Mouse (Mus musculus) yolk sac, embryonic 10.5 days (tissue): ENCODE results near the gene Ankrd23.
"Not testable (repeated sequence)": the region's sequence is repeated elsewhere in the genome, so short reads cannot be mapped to it uniquely, and the experiment has no call there.

Experiments
- DNase-seq: peaks from one replicate; pipeline ENCODE4 v3.0.0-alpha.2; 2017; ENCODE audit warnings: low spot score

Ankrd23 gene

DNA sequence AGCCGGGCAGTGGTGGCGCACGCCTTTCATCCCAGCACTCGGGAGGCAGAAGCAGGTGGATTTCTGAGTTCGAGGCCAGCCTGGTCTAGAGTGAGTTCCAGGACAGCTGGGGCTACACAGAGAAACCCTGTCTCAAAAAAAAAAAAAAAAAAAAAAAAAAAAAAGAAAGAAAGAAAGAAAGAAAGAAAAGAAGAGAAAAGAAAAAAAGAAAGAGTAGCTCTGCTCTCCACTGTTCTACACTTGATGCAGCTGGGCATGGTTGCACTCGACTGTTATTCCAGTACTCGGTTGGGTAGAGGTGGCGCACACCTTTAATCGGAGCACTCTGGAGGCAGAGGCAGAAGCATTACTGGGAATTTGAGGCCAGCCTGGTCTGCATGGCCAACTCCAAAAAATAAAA lies at the start of gene Ankrd23:
TSS of gene Ankrd23 (minus strand) at position 101 of the 400 bp plus-strand sequence.
- not testable (repeated sequence) for DNase-seq

DNA sequence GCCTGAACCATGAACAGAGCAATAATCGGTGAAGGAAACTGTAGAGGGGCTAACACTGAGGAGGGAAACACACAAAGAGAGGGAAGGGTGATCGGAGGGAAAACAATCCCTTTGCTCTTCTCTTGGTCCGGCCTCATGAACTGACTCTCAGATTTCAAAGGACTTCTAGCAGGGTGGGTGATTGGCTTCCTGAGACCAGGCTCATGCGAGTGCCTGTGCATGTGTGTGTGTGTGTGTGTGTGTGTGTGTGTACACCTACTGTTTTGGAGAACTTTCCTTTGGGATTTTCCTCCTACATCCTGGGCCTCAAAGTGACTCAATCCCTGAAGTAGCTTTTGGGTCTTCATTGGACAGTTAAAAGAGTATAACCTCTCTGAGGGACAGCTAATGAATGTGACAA lies 49.6 kb upstream of the Ankrd23 start:
- no peak for DNase-seq

DNA sequence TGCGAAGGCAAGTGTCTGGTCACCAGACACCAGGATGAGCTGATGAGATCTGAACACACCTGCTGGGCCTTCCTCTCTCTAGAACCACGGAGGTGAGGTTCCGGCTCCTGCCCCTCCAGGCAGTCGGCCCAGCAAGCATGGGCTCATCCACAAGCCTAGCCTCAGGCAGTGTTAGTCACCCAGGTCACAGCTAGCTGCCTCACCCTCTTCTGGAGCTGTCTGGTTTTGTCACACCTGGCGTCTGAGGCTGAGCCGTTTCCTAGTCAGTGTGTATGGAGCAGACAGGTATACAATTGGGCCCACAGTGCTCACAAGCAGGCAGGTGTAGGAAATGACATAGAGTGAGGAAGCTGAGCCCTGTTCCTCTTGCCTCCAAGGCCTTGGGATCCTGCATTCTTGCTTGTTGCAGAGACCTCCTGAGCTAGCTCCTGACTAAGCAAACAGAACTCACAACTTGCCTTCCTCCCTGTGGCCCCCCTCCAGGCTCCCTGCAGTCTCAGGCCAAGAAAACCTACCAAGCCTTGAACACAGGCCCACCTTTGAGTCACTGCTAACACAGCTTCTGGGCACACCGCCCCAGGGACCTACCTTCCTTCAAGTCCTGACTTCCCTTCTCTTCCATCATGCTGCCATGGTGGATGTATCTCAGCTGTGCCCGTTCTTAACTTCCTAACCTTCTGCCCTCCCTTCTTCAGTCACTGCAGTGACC lies 46.9 kb upstream of the Ankrd23 start:
- no peak for DNase-seq

DNA sequence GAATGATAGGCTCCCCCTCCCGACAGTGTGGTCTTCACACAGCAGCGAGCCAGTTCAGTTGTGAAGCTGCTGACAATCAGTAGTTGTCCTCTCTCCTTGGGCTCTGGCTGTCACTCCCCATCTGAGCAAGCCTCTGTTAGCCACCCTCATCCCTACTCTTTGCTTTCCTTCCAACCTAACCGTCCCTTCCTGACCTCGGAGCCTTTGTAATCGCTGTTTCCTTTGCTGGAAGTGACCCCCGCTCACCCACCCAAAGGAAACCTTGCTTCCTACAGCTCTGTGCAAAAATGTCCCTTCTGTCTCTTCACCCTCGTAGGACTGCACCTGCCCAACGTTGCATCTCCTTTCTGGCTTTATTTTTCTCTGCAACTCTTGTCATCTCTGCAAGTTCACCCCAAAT lies 45.5 kb upstream of the Ankrd23 start:
- DNase-seq = no peak

DNA sequence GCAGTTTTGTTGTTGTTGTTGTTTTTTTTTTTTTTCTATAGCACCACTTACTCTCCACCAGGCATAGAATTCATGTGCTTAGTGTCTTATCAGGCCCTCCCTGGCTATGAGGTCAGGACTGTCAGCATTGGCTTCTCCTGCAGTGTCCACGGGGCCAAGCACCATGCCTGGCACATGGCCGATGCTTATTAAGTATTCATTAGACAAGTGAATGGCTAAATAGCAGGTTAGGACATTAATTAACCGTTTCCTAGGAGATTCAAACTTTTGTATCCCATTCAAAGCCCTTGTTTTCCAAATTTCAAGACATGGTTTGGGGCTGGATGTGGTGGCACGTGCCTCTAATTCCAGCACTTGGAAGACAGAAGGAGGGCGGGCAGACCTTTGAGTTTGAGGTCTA lies 44.6 kb upstream of the Ankrd23 start:
- DNase-seq = no peak

DNA sequence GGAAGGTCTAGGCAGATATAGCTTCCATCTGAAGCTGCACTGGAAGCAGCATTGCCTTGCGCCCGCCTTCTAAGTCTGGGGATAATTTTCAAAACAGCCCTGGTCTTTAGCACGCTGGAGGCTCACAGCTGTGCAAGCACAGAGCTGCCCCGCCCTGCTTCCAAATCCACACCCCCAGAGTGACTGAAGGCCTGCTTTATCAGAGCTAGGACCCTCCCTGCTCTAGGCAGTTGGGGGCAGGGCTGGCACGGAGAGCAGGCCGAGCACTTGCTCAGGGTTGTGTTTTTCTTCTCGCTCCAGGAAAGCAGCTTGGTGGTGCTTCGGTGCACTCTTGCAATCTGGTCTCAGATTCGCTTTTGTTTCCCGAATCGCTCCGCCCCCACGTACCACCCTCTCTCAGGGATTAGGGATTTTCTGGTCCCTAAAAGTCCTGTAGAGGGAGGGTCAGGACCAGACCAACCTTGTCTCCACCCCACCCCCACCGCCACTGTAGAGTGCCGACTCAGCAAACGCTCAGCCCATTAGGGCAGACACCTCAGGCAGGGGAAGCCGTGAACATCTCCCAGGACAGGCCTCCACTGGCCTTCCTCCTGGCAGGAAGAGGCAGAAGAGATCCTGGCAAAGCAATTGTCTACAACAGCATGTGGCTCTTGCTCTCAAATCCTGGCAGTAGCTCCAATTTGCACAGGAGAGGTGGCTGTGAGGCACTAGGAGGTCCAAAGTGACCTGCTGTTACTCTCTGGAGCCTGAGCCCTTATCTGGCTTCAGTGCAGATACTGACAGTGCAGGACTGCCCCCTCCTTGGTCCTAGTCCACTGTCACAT lies 43.9 kb upstream of the Ankrd23 start:
- DNase-seq = peak; percentile 80

DNA sequence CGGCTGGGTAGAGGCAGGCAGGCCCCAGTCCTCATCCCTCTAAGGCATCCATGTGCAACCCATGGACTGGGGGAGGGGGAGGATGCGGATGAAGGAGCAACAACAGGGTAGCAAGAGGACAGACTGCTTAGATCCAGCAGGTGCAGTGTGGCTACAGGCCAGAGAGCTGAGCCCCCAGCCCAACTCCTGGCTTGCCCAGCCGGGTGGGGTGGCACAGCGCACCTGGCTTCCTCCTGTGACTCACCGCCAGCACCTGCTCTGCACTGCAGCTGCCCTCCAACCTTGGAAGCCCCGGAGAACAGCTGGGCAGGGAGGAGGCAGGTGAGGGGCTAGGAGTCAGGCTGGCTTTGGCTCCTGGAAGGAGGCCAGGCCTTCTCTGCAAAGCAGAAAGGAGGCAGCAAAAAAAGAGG lies 43.3 kb upstream of the Ankrd23 start:
- DNase-seq = no peak

DNA sequence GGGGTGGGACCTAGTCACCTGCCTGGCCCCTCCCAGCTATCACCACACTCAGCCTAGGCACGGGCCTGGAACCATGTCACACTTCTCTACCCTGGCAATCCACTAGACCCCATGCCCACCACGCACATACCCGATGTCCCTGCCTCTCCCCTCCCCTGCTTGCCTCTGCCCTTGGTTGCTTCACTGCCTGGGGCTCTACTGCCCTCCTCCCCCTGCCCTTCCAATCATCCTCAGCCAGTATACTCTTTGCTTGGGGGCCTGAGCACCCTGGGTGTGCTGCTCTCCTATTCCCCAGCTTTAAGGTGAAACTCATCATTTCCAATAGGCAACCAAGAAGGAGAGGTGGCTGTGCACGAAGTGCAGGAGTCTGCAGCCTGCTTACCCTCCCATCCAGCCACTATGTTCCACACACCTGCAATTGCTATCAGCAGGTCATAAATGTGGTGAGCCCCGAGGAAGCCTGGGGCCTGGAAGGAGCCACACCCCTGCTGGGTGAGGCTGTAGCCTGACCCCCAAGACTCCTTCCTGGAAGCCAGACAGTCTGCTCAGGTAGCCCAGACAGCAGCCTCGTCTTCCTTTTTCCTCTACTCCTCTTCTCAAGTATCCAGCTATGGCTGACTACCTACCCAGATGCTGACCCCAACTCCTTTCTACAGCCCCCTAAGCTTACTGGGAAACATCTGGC lies 40.5 kb upstream of the Ankrd23 start:
- no peak for DNase-seq

DNA sequence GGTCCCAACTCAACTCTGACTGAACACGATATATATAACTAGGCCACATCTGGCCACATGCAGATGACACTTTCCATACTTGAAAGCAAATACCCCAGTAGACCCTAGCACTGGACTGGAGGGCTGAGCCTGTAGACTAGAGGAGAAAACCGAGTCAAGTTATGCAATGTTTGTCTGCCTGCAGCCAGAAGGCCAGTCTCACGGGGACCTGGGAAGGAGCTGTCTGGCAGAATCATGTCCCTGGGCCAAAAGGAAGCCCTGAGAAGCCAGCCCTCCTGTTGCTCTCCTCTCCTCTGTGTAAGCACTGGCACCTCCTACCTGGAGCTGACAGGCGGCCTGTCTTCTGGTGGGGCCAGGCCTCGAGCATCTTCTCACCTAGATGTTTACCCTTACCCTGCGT lies 38.7 kb upstream of the Ankrd23 start:
- DNase-seq = no peak

DNA sequence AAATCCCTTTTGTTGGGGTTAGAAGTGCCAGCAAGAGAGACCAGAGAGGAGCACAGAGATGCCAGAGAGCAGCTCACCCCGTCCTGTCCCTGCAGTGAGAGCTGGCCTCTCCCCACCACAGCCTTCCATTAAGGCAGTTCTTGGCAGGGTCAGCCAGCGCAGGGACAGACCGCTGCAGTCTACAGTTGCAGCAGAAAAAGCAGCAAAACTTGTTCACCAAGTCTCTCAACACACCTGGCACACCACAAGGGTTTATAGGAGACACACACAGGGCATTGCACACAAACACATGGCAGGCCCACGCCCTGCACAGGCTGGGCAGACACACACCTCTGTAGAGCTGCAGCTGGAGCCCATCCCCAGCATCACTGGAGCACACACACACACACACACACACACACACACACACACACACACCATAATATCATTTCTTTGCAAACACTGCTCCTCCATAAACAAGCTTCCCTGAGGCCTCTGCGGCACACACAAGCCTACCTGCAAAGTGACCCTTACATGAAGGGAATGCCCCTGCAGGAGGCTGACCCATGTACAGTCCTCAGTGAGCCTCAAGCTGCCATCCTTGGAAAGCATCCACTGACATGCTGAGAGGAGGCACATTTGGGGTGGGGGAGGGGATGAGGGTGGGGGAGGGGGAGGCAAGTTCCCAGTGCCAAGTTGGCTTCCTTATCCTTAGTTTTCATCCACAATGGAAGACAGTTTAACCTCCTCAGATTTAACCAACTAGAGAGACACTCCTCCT lies 37.7 kb upstream of the Ankrd23 start:
- DNase-seq = no peak

DNA sequence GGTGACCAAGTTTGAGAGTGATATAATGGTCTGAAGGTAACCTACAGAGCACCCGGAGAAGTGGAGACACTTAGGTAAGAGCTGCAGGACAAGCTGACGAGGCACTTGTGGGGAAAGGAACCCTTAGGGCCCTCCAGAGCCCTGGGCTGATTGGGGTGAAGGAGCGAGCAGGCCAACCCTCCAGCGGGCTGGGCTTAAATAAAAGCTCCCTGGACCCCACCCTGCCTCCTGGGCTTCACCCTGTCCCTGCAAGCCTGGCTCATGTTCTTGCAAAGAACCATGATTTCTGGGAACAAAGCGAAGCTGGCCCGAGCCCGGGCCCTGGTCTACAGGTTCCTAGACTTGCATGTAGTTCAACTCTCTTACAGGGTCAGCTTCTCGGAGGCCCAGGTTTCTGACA lies 36.8 kb upstream of the Ankrd23 start:
- no peak for DNase-seq

DNA sequence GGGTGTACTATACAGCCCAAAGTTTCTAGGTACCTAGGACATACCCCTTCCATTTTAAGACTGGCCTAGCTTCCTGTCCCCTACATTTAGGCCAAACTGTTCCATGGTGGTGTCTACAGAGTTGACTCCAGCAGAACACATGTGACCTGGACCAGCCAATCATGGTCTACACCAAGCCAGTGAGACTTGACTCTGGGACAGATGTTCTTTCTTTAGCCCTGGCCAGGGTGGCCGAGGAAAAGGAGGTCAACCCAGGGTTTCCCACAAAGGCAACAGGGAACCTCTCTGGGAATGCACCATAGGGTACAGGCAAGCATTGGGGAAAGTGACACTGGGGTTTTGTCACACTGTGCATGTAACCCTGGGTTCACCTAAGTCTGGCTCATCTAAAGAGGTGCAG lies 36.0 kb upstream of the Ankrd23 start:
- DNase-seq = no peak

DNA sequence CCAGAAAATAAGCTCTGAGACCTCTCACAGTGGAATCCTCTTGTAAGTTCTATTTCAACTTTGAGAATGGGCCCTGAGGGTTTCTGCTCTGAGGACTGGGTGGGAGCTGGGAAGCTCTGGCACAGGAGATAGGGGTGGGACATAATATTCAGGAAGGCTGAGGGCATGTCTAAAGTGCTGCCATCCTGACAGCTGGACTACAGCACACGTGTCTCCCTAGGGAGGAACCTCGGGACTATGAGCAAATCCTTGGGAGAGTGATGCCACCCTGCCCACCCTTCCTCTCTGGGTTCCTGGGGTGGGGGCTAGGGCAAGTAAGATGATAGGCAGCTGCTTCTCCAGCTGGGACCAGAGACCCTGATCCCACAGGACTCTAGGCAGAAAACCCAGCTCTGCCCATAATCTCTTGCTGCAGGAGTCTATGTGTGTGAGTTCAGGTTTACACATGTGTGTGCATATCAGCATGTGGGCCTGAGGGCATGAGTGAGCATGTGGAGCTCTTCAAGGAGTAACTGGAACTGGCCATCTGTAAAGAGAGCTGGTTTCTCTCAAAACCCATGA lies 35.5 kb upstream of the Ankrd23 start:
- DNase-seq = no peak

DNA sequence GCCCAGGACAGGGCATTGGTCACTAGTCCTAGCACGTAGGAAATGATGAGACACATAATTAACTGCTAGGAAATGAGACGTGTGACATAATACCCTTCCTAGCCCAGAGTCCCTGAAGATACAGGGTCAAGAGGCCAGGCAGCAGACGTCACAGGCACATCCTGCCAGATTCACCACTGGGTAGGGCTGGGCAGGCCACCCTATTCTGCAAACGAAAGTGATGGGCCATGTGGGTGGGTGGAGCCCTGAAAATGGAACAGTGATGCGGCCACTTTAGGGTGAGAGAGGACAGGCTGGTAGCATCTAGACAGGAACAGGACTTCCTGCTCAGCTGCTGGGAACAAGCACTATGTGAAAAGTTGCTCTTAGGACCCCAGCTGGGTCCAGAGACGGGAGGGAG lies 34.9 kb upstream of the Ankrd23 start:
- DNase-seq = no peak

DNA sequence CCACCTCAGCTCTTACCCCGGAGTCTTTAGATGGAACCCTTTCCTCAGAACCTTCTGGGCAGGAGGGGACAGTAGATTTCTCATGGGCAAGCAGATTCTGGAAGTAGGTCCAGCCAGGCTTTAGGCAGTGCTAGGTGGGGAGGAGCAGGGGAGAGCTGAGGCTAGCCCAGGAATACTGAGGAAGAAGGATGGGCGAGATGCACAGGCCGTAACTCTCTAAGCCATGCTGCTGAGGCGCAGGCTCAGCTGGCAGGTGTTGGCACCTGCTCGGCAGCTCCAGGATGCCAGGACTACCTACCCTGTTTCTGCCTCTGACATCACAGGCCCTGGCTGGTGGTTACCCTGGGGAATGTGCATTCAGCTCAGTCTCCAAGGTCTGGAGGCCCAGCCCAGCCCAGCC lies 33.6 kb upstream of the Ankrd23 start:
- no peak for DNase-seq

DNA sequence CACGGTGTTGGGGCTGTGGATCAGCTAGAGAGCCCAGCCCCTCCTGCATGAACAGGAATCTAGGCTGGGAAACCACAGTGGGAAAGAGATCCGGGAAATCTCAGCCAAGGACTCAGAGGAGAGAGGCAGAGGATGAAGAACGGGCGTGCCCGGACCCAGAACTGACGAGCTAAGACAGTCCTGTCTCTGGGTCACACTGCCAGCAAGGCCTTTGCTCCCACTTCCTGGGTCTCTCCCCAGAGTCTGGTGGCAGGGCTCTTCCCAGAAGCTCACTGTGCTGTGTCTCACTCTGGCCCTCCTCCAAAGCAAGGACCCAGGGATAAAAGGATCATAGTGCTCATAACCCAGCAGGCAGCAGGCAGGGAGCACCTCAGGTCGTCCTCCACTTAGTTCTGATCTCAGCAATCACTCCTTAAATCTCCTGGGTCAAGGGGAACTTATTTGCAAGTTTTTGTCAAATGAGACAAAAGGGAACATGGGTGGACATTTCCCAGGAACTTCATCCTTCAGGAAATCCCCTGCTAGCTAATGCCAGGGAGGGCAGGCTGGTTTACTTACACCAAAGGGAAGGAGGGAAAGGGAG lies 33.1 kb upstream of the Ankrd23 start:
- DNase-seq = no peak

DNA sequence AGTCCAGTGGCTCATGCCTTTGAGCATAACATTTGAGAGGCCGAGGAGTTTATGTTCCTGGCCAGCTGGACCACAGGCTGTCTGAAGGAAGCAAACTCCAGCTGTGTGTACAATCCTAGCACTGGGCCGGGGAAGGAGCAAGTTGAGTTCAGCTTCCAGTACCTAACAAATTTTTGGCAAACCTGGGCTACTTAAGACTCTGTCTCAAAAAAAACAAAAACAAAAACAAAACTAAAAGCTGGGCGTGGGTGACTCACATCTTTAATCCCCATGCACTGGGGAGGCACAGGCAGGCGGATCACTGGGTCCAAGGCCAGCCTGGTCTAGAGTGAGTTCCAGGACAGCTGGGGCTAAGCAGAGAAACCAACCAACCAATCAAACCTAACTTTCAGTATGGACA lies 32.1 kb upstream of the Ankrd23 start:
- DNase-seq = no peak

DNA sequence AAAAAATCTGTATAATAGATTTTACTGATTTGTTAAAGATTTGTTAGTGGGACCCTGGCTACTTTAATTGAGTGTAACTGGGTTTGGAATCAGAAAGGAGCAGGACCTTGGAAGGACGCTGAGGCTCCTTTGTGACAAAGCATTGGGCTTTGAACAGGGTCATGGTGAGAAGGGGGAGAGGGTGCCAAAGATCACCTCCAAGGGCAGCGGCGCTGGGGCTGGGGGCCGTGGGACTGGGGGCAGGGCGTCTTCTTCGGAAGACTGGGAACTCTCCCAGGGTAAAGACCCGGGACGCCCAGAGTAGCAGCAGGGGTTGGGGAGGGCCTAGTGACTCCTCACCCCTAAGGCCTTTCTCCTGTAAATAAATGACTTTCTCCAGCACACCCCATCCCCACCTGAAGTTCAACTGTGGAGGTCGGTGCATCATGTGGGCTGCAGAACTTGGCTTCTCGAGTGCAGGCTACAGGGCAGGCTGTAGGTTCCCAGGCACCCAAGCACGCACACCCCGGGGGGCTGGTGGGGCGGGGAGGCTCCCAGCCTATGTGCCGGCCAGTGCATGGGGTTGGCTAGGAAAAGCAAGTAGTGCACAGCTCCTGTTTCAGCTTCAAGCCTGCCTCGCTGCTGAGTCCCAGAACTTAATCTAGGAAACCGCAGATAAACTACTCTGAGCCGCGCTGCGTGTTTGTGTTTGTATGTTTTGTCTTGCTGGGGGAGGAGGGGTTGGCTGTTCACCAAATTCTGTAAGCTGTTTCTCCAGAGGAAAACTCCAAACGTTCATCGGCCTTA lies 31.3 kb upstream of the Ankrd23 start:
- no peak for DNase-seq

DNA sequence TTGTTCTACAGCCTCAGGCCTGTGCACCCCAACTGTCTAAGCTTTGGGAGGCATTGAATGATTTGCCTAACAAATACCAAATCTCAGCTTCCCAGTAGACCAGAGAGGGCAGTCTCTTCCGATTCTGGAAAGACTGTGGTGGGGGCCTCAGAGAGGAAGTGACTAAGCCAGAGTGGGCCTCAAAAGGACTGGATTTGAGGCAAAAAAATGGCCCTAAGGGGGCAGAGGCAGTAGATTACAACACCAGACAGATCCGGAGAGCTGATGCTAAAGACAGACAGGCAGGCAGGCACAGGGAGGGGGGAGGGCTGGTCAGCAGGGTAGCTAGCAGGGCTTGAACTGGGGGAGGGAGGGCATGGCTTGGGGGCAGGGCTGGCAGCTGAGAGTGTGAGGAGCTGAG lies 29.7 kb upstream of the Ankrd23 start:
- DNase-seq = no peak

DNA sequence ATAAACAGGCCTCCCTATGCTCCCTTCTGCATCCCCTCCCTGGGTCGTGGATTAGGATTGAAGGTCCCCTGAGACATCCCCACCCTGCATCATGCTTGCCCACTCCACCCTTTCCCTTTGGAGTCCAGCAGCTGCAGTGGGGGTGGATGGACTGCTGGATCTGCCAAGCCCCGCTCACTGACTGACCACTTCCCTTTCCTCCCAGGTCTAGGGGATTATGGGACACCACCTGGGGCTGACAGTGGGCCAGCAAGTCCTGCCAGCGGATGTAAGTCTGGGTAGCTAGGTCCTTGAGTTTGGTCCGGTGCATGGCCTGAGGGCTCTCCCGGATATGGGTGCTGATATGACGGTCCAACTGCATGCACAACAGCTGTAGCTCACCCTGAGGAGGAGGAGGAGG lies 27.4 kb upstream of the Ankrd23 start:
- DNase-seq = no peak

DNA sequence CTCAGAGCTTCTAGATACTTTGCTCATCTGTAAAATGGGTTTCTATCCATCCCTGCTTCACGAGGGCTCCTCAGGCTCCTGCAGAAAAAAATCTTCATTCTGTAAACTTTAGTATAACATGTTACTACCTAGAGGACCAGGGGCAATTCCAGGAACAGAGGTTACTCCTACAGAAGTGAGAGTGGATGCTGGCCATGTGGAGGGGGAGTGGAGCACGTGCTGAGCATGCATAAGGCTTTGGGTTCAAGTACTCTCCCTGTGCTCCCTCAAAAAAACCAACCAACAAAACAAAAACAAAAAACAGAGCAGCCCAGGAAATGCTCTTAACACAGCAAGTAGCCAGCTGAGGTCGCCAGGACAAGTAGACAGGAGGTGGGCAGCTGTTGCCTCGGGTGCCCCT lies 26.9 kb upstream of the Ankrd23 start:
- no peak for DNase-seq
